Mouse (Mus musculus): ENCODE measurements around the gene Ndufa11.
A peak's percentile ranks its signal among the peaks of the same experiment; 100 is the strongest.

Ndufa11 gene

GRCm38 (mm10) chr17:56716655-56717362, 758 bp upstream of the Ndufa11 start:
- DNase-seq (ENCODE audit: low spot score): peak; percentile 99

GRCm38 (mm10) chr17:56722441-56722840, 4.9 kb downstream of the Ndufa11 start:
- no peak for DNase-seq (ENCODE audit: low spot score)

GRCm38 (mm10) chr17:56723419-56724161, 6.0 kb downstream of the Ndufa11 start:
- DNase-seq (ENCODE audit: low spot score): no peak

GRCm38 (mm10) chr17:56727029-56727649, 9.6 kb downstream of the Ndufa11 start:
- DNase-seq (ENCODE audit: low spot score): no peak

- peak; percentile 20 for DNase-seq (ENCODE audit: low spot score)
Observed at GRCm38 (mm10) chr17:56727659-56728058, 10.1 kb downstream of the Ndufa11 start.

GRCm38 (mm10) chr17:56728117-56728516, 10.6 kb downstream of the Ndufa11 start:
- DNase-seq (ENCODE audit: low spot score): no peak

GRCm38 (mm10) chr17:56729151-56729550, 11.6 kb downstream of the Ndufa11 start:
- no peak for DNase-seq (ENCODE audit: low spot score)

GRCm38 (mm10) chr17:56729656-56730055, 12.1 kb downstream of the Ndufa11 start:
- DNase-seq (ENCODE audit: low spot score): no peak

GRCm38 (mm10) chr17:56736534-56736933, 19.0 kb downstream of the Ndufa11 start:
- DNase-seq (ENCODE audit: low spot score): no peak

- no peak for DNase-seq (ENCODE audit: low spot score)
Observed at GRCm38 (mm10) chr17:56738221-56738620, 20.7 kb downstream of the Ndufa11 start.

- DNase-seq (ENCODE audit: low spot score): no peak
Observed at GRCm38 (mm10) chr17:56740118-56740787, 22.7 kb downstream of the Ndufa11 start.

GRCm38 (mm10) chr17:56740788-56741160, 23.2 kb downstream of the Ndufa11 start:
- no peak for DNase-seq (ENCODE audit: low spot score)

- no peak for DNase-seq (ENCODE audit: low spot score)
Observed at GRCm38 (mm10) chr17:56744173-56744572, 26.6 kb downstream of the Ndufa11 start.

GRCm38 (mm10) chr17:56751404-56752072, 34.0 kb downstream of the Ndufa11 start:
- DNase-seq (ENCODE audit: low spot score): peak; percentile 63

- no peak for DNase-seq (ENCODE audit: low spot score)
Observed at GRCm38 (mm10) chr17:56753452-56753851, 35.9 kb downstream of the Ndufa11 start.

GRCm38 (mm10) chr17:56754271-56755185, 37.0 kb downstream of the Ndufa11 start:
- DNase-seq (ENCODE audit: low spot score): no peak

GRCm38 (mm10) chr17:56756703-56757399, 39.3 kb downstream of the Ndufa11 start:
- DNase-seq (ENCODE audit: low spot score): no peak

- peak; percentile 86 for DNase-seq (ENCODE audit: low spot score)
Observed at GRCm38 (mm10) chr17:56757416-56758123, 40.0 kb downstream of the Ndufa11 start, which contains the start of gene Nrtn. Nrtn (minus strand) TSS chr17:56757530.

GRCm38 (mm10) chr17:56758132-56758531, 40.6 kb downstream of the Ndufa11 start:
- DNase-seq (ENCODE audit: low spot score): peak; percentile 65
